Mouse (Mus musculus) thymus, adult 2 months (tissue): ENCODE results near the gene Vgll4. TPM values are rescaled to one million over a fixed set of nuclear protein-coding genes. Genes with fewer than 3 reads are reported as not detected.

Experiments
- DNase-seq: peaks from one replicate; pipeline ENCODE4 v3.0.0; 2021
- H3K27ac ChIP-seq: fragments of 200-500 bp; 2 replicates; pipeline ENCODE4 v1.5.1; 2012; ENCODE audit warnings: low read length, control low read depth; ENCODE audit not compliant: control insufficient read depth, insufficient read depth
- H3K27me3 ChIP-seq: fragments of 200-500 bp; 2 replicates; pipeline ENCODE4 v1.6.1; 2012; ENCODE audit warnings: mild to moderate bottlenecking, low read length, moderate library complexity, mixed read lengths; ENCODE audit not compliant: control insufficient read depth, insufficient read depth
- H3K36me3 ChIP-seq: fragments of 200-500 bp; 2 replicates; pipeline ENCODE4 v1.6.1; 2012; ENCODE audit warnings: mild to moderate bottlenecking, low read length, moderate library complexity; ENCODE audit not compliant: control insufficient read depth, insufficient read depth
- H3K4me1 ChIP-seq: fragments of 200-500 bp; replicated peaks from 2 replicates; pipeline ENCODE4 v1.6.1; 2012; ENCODE audit warnings: low read length; ENCODE audit not compliant: control insufficient read depth, insufficient read depth
- H3K4me3 ChIP-seq: fragments of 200-500 bp; 2 replicates; pipeline ENCODE4 v1.5.1; 2012; ENCODE audit warnings: mild to moderate bottlenecking, low read length, control low read depth, moderate library complexity; ENCODE audit not compliant: control insufficient read depth, insufficient read depth
- CTCF ChIP-seq: fragments of 200-500 bp; IDR thresholded peaks from 2 replicates; pipeline ENCODE4 v1.5.1; 2012; ENCODE audit warnings: mild to moderate bottlenecking, control low read depth, low read length, moderate library complexity, borderline replicate concordance; ENCODE audit not compliant: control insufficient read depth, poor library complexity, insufficient read depth; ENCODE audit errors: extremely low read depth
- POLR2A ChIP-seq: fragments of 200-500 bp; IDR thresholded peaks from 2 replicates; pipeline ENCODE4 v1.6.1; 2012; ENCODE audit warnings: mild to moderate bottlenecking, low read length, control low read depth, moderate library complexity; ENCODE audit not compliant: control insufficient read depth, poor library complexity, insufficient read depth; ENCODE audit errors: extremely low read depth
- WGBS: fragments of 180-500 bp; shearing (Covaris S2); methylation state at CpG from one replicate; pipeline ENCODE4 v1.1.7; 2018; 5-methylcytosine and 5-hydroxymethylcytosine counted together
- polyA plus RNA-seq: library from polyadenylated mRNA; depleted of rRNA; stranded (reverse); fragments of >200 nt; gene quantifications from 2 replicates; pipeline ENCODE4 v1.2.3, GENCODE M21; 2012

The Vgll4 gene
- polyA plus RNA-seq, 1 experiment: 107 TPM

GRCm38 (mm10) chr6:114963636-114964035 lies 6.2 kb downstream of the Vgll4 start:
- Histone ChIP-seq H3K4me3 (no peak overlapping the region), H3K36me3 (no peaks in the 10 kb centered on the region), H3K27ac (no peak overlapping the region), H3K4me1 (peaks cover 5% of the 10 kb centered on the region), H3K27me3 (peaks cover 5% of the 10 kb centered on the region; the same call in 1 of the 2 replicates)
- DNase-seq: no peak
- no peak for TF ChIP-seq CTCF
- TF ChIP-seq POLR2A: no peak
- WGBS: 93% methylated on average over 5 of the region's 5 CpGs

- Histone ChIP-seq H3K36me3 (no peaks in the 10 kb centered on the region), H3K4me3 (no peak overlapping the region), H3K27ac (no peak overlapping the region), H3K4me1 (no peaks in the 10 kb centered on the region), H3K27me3 (no peaks in the 10 kb centered on the region)
- whole genome bisulfite sequencing: 67% methylated on average over 10 of the region's 10 CpGs
- no peak for DNase-seq
- TF ChIP-seq CTCF (no peak), POLR2A (no peak)
Observed at GRCm38 (mm10) chr6:114961276-114962068, 8.3 kb downstream of the Vgll4 start.

DNA sequence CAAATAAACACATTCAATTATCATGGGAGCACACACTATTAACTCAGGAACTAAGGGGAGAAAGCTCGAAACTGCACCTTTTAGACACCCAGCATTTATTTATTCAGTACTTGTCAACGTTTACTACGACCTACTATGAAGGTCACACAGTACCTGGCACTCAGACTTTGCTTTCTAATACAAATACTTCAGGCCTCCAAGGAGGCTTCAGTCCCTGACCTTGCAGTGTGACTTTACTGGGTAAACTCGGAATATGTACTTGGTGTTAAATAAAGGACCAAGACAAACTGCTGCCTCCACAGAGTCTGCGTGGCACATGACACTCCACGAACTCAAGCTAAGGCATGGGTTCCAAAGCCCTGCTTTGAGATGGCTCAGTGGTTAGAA lies 10.8 kb downstream of the Vgll4 start:
- 91% methylated on average over 6 of the region's 6 CpGs for WGBS
- DNase-seq: no peak
- Histone ChIP-seq H3K27ac (no peak overlapping the region), H3K4me3 (no peak overlapping the region), H3K36me3 (no peaks in the 10 kb centered on the region), H3K4me1 (no peaks in the 10 kb centered on the region), H3K27me3 (no peaks in the 10 kb centered on the region)
- no peak for TF ChIP-seq CTCF
- TF ChIP-seq POLR2A: no peak

- no peak overlapping the region for H3K4me3 ChIP-seq
- H3K27me3 ChIP-seq: no peaks in the 10 kb centered on the region
- no peaks in the 10 kb centered on the region for H3K4me1 ChIP-seq
- TF ChIP-seq CTCF (no peak), POLR2A (no peak)
- H3K27ac ChIP-seq: no peak overlapping the region
- whole genome bisulfite sequencing: 85% methylated on average over 10 of the region's 10 CpGs
- DNase-seq: no peak
- H3K36me3 ChIP-seq: no peaks in the 10 kb centered on the region
Observed at GRCm38 (mm10) chr6:114958249-114959011, 11.4 kb downstream of the Vgll4 start.

- Histone ChIP-seq H3K4me1 (no peaks in the 10 kb centered on the region), H3K36me3 (no peaks in the 10 kb centered on the region), H3K27ac (no peak overlapping the region), H3K4me3 (no peak overlapping the region), H3K27me3 (no peaks in the 10 kb centered on the region)
- 77% methylated on average over 12 of the region's 12 CpGs for WGBS
- DNase-seq: no peak
- TF ChIP-seq CTCF (no peak), POLR2A (no peak)
Observed at GRCm38 (mm10) chr6:114957756-114958155, 12.0 kb downstream of the Vgll4 start.

DNA sequence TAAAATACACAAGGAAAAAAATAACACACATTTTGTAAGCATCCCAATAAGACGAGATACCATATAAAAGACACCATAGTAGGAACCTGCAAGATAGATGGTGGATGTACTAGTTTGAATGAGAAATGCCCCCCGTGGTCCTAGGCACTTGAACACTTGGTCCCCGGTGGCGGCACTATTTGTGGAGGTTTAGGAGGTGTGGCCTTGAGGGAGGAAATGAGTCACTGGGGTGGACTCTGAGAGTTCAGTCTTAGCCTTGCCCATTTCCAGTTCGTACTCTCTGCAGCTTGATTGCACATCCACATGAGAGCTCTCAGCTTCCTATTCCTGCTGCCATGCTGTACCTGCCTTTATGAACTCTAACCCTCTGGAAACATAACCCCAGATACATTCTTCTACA lies 15.3 kb downstream of the Vgll4 start:
- no peak for DNase-seq
- Histone ChIP-seq H3K27me3 (no peaks in the 10 kb centered on the region), H3K36me3 (no peaks in the 10 kb centered on the region), H3K4me1 (no peaks in the 10 kb centered on the region), H3K4me3 (no peak overlapping the region), H3K27ac (no peak overlapping the region)
- TF ChIP-seq CTCF: no peak
- WGBS: 63% methylated on average over 5 of the region's 5 CpGs

GRCm38 (mm10) chr6:114953601-114954000 lies 16.2 kb downstream of the Vgll4 start:
- 96% methylated on average over 5 of the region's 5 CpGs for WGBS
- Histone ChIP-seq H3K4me1 (no peaks in the 10 kb centered on the region), H3K27me3 (no peaks in the 10 kb centered on the region), H3K27ac (no peak overlapping the region), H3K4me3 (no peak overlapping the region), H3K36me3 (no peaks in the 10 kb centered on the region)
- DNase-seq: no peak
- TF ChIP-seq CTCF (no peak), POLR2A (no peak)
